Mouse (Mus musculus): Measurements from ENCODE around the gene Ccng2.

- no peak for TF ChIP-seq POLR2A (IDR thresholded peaks at IDR 0.05; ENCODE audit: control insufficient read depth, low read depth, low read length)
- no peak for TF ChIP-seq CTCF (IDR thresholded peaks at IDR 0.05; ENCODE audit: control insufficient read depth, insufficient read depth, insufficient replicate concordance, low read depth, low read length)
Measured at GRCm38 (mm10) chr5:93234605-93235004, 32.5 kb upstream of the Ccng2 start.
